Mouse (Mus musculus) spleen, embryonic (tissue): ENCODE data around the gene Mdh2.

ENCODE experiments used
- CTCF ChIA-PET: fragments of 350-600 bp; sonication (Branson Sonifier 250); formaldehyde crosslinking; loops from one replicate; lab custom pipeline; 2022; lab: Charles Lee

The Mdh2 gene

GRCm38 (mm10) chr5:135778471-135779445 lies at the start of gene Mdh2:
TSS of gene Mdh2 (plus strand) at chr5:135778480.
- CTCF ChIA-PET: interaction anchor here (0.6 kb wide), 1 partner anchor 418 kb away, joined by 3 read pairs; no protein-coding TSS in a partner anchor

- CTCF ChIA-PET: interaction anchor here (0.5 kb wide), 1 partner anchor 372 kb away, joined by 11 read pairs; no protein-coding TSS in a partner anchor
Observed at GRCm38 (mm10) chr5:135729351-135729750, 48.9 kb upstream of the Mdh2 start.

- CTCF ChIA-PET: no interaction called here
Observed at GRCm38 (mm10) chr5:135730278-135730677, 48.0 kb upstream of the Mdh2 start.

- CTCF ChIA-PET: no interaction called here
Observed at GRCm38 (mm10) chr5:135730916-135731315, 47.4 kb upstream of the Mdh2 start.

- CTCF ChIA-PET: no interaction called here
Observed at GRCm38 (mm10) chr5:135731322-135731721, 47.0 kb upstream of the Mdh2 start.

- CTCF ChIA-PET: no interaction called here
Observed at GRCm38 (mm10) chr5:135733071-135733470, 45.2 kb upstream of the Mdh2 start.

- CTCF ChIA-PET: no interaction called here
Observed at GRCm38 (mm10) chr5:135734057-135734680, 44.1 kb upstream of the Mdh2 start.

- CTCF ChIA-PET: no interaction called here
Observed at GRCm38 (mm10) chr5:135735741-135736140, 42.5 kb upstream of the Mdh2 start.

- CTCF ChIA-PET: interaction anchor here (0.6 kb wide), 1 partner anchor 618 kb away, joined by 18 read pairs; no protein-coding TSS in a partner anchor
Observed at GRCm38 (mm10) chr5:135736544-135736943, 41.7 kb upstream of the Mdh2 start.

GRCm38 (mm10) chr5:135737154-135737553 lies 41.1 kb upstream of the Mdh2 start:
- CTCF ChIA-PET: no interaction called here

- CTCF ChIA-PET: no interaction called here
Observed at GRCm38 (mm10) chr5:135738266-135738665, 40.0 kb upstream of the Mdh2 start.

GRCm38 (mm10) chr5:135742156-135742555 lies 36.1 kb upstream of the Mdh2 start:
- CTCF ChIA-PET: interaction anchor here (0.5 to 0.6 kb wide), 2 partner anchors 22 to 376 kb away, joined by 4 to 5 read pairs; no protein-coding TSS in a partner anchor

GRCm38 (mm10) chr5:135742941-135743740 lies 35.1 kb upstream of the Mdh2 start:
- CTCF ChIA-PET: no interaction called here

GRCm38 (mm10) chr5:135743741-135744609 lies 34.3 kb upstream of the Mdh2 start, which contains the start of gene Tmem120a:
TSS of gene Tmem120a (minus strand) at chr5:135744448.
- CTCF ChIA-PET: interaction anchor here (0.6 to 0.7 kb wide), 3 partner anchors 19 to 167 kb away, joined by 3 read pairs; no protein-coding TSS in a partner anchor

GRCm38 (mm10) chr5:135744742-135745141 lies 33.5 kb upstream of the Mdh2 start:
- CTCF ChIA-PET: interaction anchor here (0.5 to 0.6 kb wide), 2 partner anchors 168 to 556 kb away, joined by 3 to 5 read pairs; no protein-coding TSS in a partner anchor

- CTCF ChIA-PET: no interaction called here
Observed at GRCm38 (mm10) chr5:135751041-135751440, 27.2 kb upstream of the Mdh2 start.

GRCm38 (mm10) chr5:135751595-135751994 lies 26.7 kb upstream of the Mdh2 start:
- CTCF ChIA-PET: no interaction called here

- CTCF ChIA-PET: no interaction called here
Observed at GRCm38 (mm10) chr5:135761881-135762280, 16.4 kb upstream of the Mdh2 start.

- CTCF ChIA-PET: interaction anchor here (1.3 to 1.4 kb wide), 2 partner anchors 19 to 147 kb away, joined by 3 to 4 read pairs; partner anchors contain the start of gene Tmem120a
Observed at GRCm38 (mm10) chr5:135763526-135763925, 14.8 kb upstream of the Mdh2 start.

- CTCF ChIA-PET: no interaction called here
Observed at GRCm38 (mm10) chr5:135764971-135765370, 13.3 kb upstream of the Mdh2 start.
